Mouse (Mus musculus) spleen, postnatal 4 days (tissue): ENCODE data around the gene Ibtk.

Experiments used
- DNase-seq, 2 experiments: peaks; one replicate each; pipeline ENCODE4 v3.0.0; 2022; ENCODE audit warnings: low spot score in 2 of 2

Gene Ibtk

GRCm38 (mm10) chr9:85701981-85702380, 47.2 kb downstream of the Ibtk start:
- DNase-seq: no peak

- no peak for DNase-seq
Measured at GRCm38 (mm10) chr9:85695606-85696005, 53.5 kb downstream of the Ibtk start.

- no peak for DNase-seq
Measured at GRCm38 (mm10) chr9:85693231-85694116, 55.7 kb downstream of the Ibtk start.

GRCm38 (mm10) chr9:85685010-85685409, 64.1 kb downstream of the Ibtk start:
- DNase-seq: peak; percentile 19 to 69

- DNase-seq: peak in 1 of 2 experiments; percentile 13
Measured at GRCm38 (mm10) chr9:85675131-85675905, 73.8 kb downstream of the Ibtk start.

GRCm38 (mm10) chr9:85673907-85674481, 75.1 kb downstream of the Ibtk start:
- DNase-seq: no peak

GRCm38 (mm10) chr9:85671582-85672331, 77.4 kb downstream of the Ibtk start:
- DNase-seq: no peak

GRCm38 (mm10) chr9:85664316-85664715, 84.8 kb downstream of the Ibtk start:
- no peak for DNase-seq

GRCm38 (mm10) chr9:85663810-85664209, 85.3 kb downstream of the Ibtk start:
- DNase-seq: no peak

GRCm38 (mm10) chr9:85663091-85663490, 86.0 kb downstream of the Ibtk start:
- DNase-seq: no peak

- DNase-seq: peak in 1 of 2 experiments; percentile 24
Measured at GRCm38 (mm10) chr9:85653401-85653800, 95.7 kb downstream of the Ibtk start.

- DNase-seq: no peak
Measured at GRCm38 (mm10) chr9:85638276-85638675, 110.9 kb downstream of the Ibtk start.
